Mouse (Mus musculus): Measurements from ENCODE around the gene Mrgprx1. TPM values are rescaled to one million over a fixed set of nuclear protein-coding genes. Genes with fewer than 3 reads are reported as not detected.

The Mrgprx1 gene
- not detected in 2 replicates for polyA plus RNA-seq (2016; fragmentation: Nextera tagmentation; extraction: Ambion mirVana)

DNA sequence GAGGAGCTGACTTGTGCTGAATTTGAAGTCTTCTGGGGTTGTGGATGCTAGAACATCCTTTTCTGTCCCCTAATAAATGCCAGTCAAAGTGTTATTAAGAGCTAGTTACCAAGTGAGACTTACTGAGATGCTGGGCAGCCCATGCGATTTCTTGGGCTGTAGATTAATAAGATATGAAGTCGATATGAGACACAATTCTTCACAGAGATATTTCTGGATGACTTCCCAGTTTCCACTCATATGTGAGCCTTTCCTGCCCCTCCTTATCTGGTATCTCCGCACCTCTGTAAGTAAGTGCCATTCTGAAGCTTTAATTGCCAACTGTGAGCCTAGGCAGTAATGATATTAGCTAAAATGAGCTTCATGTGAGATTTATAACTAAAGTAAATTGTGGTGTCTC lies at the start of gene Mrgprx1:
Gene Mrgprx1, minus strand, starts transcription at position 101 of the 400 bp plus-strand sequence.
- WGBS = 88% methylated on average over 3 of the region's 3 CpGs
- 0 out of 2 replicates have a peak, but pooled peaks cover 1% of the 10 kb centered on the region for H3K9me3 ChIP-seq (replicated peaks)
- H3K27me3 ChIP-seq (ENCODE audit: low read depth, poor library complexity, severe bottlenecking) = no peaks in the 10 kb centered on the region
- no peaks in the 10 kb centered on the region for H3K36me3 ChIP-seq
- no peaks in the 10 kb centered on the region for H3K4me1 ChIP-seq
- no peak within 1 kb of the TSS for H3K4me3 ChIP-seq
- DNase-seq (ENCODE audit: low spot score) = no peak
- no peak within 1 kb of the TSS for H3K27ac ChIP-seq

DNA sequence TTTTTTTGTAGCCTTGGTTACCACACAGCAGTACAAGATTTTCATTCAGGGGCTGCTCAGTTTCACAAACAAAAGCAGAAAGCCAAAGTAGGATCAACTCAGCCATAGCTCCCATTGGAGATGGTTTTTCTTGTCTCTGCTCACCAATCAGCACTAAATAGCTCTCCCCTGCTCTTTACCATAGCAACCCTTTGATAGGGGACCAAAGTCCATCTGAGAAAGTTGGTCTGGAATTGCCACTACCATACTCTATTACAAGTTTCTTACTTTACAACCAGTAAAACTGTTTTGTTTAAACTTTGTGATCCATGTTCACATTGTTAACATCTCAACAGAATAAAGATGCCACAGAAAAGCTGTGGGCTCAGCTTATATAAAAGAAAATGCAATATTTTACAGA lies 48.1 kb upstream of the Mrgprx1 start:
- no peak for DNase-seq (ENCODE audit: low spot score)
- Histone ChIP-seq H3K27me3 (ENCODE audit: low read depth, poor library complexity, severe bottlenecking) (no peaks in the 10 kb centered on the region), H3K9me3 (replicated peaks) (no peaks in the 10 kb centered on the region), H3K27ac (no peak overlapping the region), H3K4me3 (no peak overlapping the region), H3K36me3 (no peaks in the 10 kb centered on the region), H3K4me1 (no peaks in the 10 kb centered on the region)

DNA sequence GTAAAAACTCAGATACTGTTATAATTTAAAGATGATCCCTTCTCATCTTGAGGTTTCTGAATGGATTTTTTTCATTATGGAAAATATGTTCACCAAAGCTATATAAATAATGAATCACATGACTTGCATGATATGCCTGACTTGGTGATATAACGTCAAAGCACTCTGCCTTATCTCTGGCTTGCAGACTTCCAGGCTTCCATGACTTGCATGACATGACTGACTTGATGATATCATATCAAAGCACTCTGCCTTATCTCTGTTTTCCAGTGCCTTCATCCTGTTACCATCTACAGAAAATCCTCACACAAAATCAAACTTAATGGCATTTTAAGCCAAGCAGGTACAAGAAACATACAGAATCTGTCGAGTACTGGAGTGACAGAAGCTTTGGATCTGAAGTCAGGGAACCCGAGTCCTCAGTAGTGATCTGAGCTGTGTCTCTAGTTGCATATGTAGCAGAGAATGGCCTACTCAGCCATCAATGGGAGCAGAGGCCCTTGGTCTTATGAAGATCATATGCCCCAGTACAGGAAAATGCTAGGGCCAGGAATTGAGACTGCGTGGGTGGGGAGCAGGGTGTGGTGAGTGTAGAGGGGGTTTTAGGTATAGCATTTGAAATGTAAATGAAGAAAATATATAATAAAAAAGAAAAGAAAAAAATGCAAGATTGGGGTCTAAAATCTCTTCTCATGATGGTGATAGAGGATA lies 19.2 kb upstream of the Mrgprx1 start:
- DNase-seq (ENCODE audit: low spot score) = no peak
- no peaks in the 10 kb centered on the region for H3K27me3 ChIP-seq (ENCODE audit: low read depth, poor library complexity, severe bottlenecking)
- H3K27ac ChIP-seq = no peak overlapping the region
- no peaks in the 10 kb centered on the region for H3K9me3 ChIP-seq (replicated peaks)
- 83% methylated on average over 4 of the region's 4 CpGs for WGBS
- no peaks in the 10 kb centered on the region for H3K4me1 ChIP-seq
- no peak overlapping the region for H3K4me3 ChIP-seq
- H3K36me3 ChIP-seq = no peaks in the 10 kb centered on the region

DNA sequence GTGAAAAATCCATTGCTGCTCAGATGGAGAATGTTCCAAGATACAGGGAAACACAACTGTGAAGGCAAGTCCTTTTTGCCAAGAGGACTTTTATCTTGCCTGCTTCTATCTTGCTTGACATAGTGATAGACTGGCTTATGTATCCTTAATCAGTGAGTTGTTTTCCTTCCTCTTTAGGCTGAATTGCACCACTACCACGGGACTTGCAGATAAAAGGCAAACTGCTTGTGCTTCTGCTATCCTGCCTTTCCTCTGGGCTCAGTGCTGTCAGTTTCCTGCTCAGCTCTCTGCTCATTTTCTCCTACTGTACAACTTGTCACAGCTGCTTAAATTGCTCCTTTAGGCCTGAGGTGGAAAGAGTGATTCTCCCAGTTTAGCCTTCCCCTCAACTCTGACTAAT lies 16.6 kb upstream of the Mrgprx1 start:
- Histone ChIP-seq H3K9me3 (replicated peaks) (no peaks in the 10 kb centered on the region), H3K36me3 (no peaks in the 10 kb centered on the region), H3K27me3 (ENCODE audit: low read depth, poor library complexity, severe bottlenecking) (no peaks in the 10 kb centered on the region), H3K4me3 (no peak overlapping the region), H3K4me1 (no peaks in the 10 kb centered on the region), H3K27ac (no peak overlapping the region)
- DNase-seq (ENCODE audit: low spot score) = no peak
- 48% methylated on average over 1 of the region's 1 CpGs for WGBS

DNA sequence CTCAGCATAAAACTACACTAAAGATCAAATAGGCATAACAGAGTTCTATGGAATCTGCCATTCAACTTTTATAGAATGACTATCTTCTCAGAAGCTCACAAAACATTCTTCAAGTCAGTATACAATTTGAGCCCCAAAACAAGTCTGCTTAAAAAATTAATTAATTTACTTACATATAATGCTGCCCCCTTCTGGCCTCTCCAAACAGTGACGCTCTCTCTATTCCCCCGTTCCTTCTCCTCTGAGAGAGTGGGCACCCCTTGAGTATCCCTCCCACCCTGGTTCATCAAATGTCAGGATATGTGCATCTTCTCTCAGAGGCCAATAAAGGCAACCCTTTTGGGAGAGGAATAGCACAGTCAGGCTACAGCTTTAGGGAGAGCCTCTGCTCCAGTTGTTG lies 9.5 kb downstream of the Mrgprx1 start:
- Histone ChIP-seq H3K27ac (no peak overlapping the region), H3K4me3 (no peak overlapping the region), H3K27me3 (ENCODE audit: low read depth, poor library complexity, severe bottlenecking) (no peaks in the 10 kb centered on the region), H3K4me1 (no peaks in the 10 kb centered on the region), H3K9me3 (replicated peaks) (no peaks in the 10 kb centered on the region), H3K36me3 (no peaks in the 10 kb centered on the region)
- WGBS = 51% methylated on average over 2 of the region's 2 CpGs
- DNase-seq (ENCODE audit: low spot score) = no peak

DNA sequence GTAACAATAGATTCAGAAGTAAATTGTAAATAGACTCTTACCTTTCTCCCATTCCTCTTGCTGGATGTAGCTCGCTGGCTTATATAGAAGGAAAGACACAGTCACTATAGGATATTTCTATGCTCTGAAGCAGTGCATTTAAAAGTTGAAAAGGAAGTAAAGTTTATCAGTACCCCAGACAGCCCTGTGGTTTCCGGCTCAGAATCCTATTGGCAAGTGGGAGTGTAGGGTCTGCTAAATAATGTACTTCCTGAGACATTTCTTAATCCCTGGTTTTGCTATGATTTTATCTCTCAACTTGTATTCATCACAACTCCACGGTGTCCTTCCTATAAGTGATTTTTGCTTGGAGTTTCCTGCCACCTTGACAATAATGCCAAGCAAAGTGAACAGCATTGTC lies 31.7 kb downstream of the Mrgprx1 start:
- H3K36me3 ChIP-seq = no peaks in the 10 kb centered on the region
- no peak for DNase-seq (ENCODE audit: low spot score)
- H3K4me3 ChIP-seq = no peak overlapping the region
- H3K4me1 ChIP-seq = no peaks in the 10 kb centered on the region
- no peaks in the 10 kb centered on the region for H3K9me3 ChIP-seq (replicated peaks)
- WGBS = 84% methylated on average over 3 of the region's 3 CpGs
- no peaks in the 10 kb centered on the region for H3K27me3 ChIP-seq (ENCODE audit: low read depth, poor library complexity, severe bottlenecking)
- H3K27ac ChIP-seq = no peak overlapping the region

DNA sequence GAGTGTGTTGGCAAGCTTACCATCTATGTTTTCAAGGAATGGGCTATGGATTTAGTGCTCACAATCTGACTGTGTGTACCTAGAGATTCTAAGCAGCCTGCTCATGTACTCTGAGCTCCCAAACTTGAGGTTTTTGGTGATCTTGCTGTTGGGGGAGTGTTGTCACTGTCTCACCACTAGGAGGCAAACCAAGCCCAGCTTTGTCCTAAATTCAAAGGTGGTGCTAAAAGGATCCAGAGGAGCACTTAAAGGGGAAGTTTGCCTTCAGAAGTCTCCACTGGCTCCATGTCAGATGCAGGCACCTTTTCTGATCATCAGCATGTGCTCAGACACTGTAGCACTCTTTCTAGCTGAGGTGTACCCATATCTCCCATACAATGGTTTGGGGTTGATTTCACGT lies 40.6 kb downstream of the Mrgprx1 start:
- no peaks in the 10 kb centered on the region for H3K36me3 ChIP-seq
- 59% methylated on average over 1 of the region's 1 CpGs for WGBS
- H3K27ac ChIP-seq = no peak overlapping the region
- no peaks in the 10 kb centered on the region for H3K4me1 ChIP-seq
- H3K9me3 ChIP-seq (replicated peaks) = no peaks in the 10 kb centered on the region
- no peaks in the 10 kb centered on the region for H3K27me3 ChIP-seq (ENCODE audit: low read depth, poor library complexity, severe bottlenecking)
- H3K4me3 ChIP-seq = no peak overlapping the region
- DNase-seq (ENCODE audit: low spot score) = no peak

DNA sequence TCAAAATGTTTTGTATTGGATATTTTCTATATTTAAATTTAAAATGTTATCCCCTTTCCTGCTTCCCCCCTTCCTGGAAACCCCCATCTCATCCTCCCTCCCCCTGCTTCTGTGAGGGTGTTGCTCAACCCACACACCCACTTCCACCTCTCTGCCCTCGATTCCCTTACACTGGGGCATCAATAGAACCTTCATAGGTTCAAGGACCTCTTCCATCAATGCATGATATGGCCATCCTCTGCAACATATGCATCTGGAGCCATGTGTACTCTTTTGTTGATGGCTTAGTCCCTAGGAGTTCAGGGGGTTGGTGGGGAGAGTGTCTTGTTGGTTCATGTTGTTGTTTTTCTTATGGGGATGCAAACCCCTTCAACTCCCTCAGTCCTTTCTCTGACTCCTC lies 45.4 kb downstream of the Mrgprx1 start, which contains the start of gene Mrgpra4:
Gene Mrgpra4, minus strand, starts transcription at position 101 of the 400 bp plus-strand sequence.
- no peaks in the 10 kb centered on the region for H3K4me1 ChIP-seq
- no peak for DNase-seq (ENCODE audit: low spot score)
- no peaks in the 10 kb centered on the region for H3K9me3 ChIP-seq (replicated peaks)
- WGBS = 73% methylated on average over 1 of the region's 1 CpGs
- H3K4me3 ChIP-seq = no peak within 1 kb of the TSS
- H3K36me3 ChIP-seq = no peaks in the 10 kb centered on the region
- no peak within 1 kb of the TSS for H3K27ac ChIP-seq
- H3K27me3 ChIP-seq (ENCODE audit: low read depth, poor library complexity, severe bottlenecking) = no peaks in the 10 kb centered on the region

Other genes with a start within 250 kb of the Mrgprx1 start
- not detected in 2 replicates for gene Mrgpra4, start 45.5 kb downstream of the Mrgprx1 start, polyA plus RNA-seq (2016; fragmentation: Nextera tagmentation; extraction: Ambion mirVana)
- not detected in 2 replicates for gene Mrgprb5, start 141.4 kb upstream of the Mrgprx1 start, polyA plus RNA-seq (2016; fragmentation: Nextera tagmentation; extraction: Ambion mirVana)
- gene Mrgprb4, start 171.7 kb upstream of the Mrgprx1 start, polyA plus RNA-seq (2016; fragmentation: Nextera tagmentation; extraction: Ambion mirVana) = not detected in 2 replicates

Data from limb, embryonic 10.5 days (tissue).